Mouse (Mus musculus) myocyte (in vitro differentiated cells): ENCODE results near the gene Lrrc1.

Experiments
- CEBPB ChIP-seq: IDR thresholded peaks from 2 replicates; pipeline ENCODE4 v1.6.1; 2011; ENCODE audit warnings: mild to moderate bottlenecking, moderate library complexity; ENCODE audit not compliant: poor library complexity, insufficient read depth, severe bottlenecking
- E2F4 ChIP-seq: IDR thresholded peaks from one replicate; pipeline ENCODE4 v1.6.1; 2011; ENCODE audit warnings: mild to moderate bottlenecking, control low read depth, moderate library complexity; ENCODE audit not compliant: insufficient read depth
- MAX ChIP-seq: IDR thresholded peaks from one replicate; pipeline ENCODE4 v1.6.1; 2011; ENCODE audit warnings: low read depth, mild to moderate bottlenecking, control low read depth
- MYOD1 ChIP-seq, 3 experiments: IDR thresholded peaks; one replicate each; pipeline ENCODE4 v1.6.1; 2011; ENCODE audit warnings: control low read depth in 2 of 3, low read depth in 2 of 3, mild to moderate bottlenecking in 2 of 3, moderate library complexity in 1 of 3; ENCODE audit not compliant: insufficient read length in 2 of 3, control insufficient read depth in 1 of 3
- MYOG ChIP-seq, 3 experiments: IDR thresholded peaks; one replicate each; pipeline ENCODE4 v1.6.1; 2011; ENCODE audit warnings: control low read depth in 2 of 3, low read depth in 2 of 3, mild to moderate bottlenecking in 2 of 3; ENCODE audit not compliant: insufficient read length in 2 of 3, control insufficient read depth in 1 of 3, insufficient read depth in 1 of 3
- POLR2A ChIP-seq: IDR thresholded peaks from one replicate; pipeline ENCODE4 v1.6.1; 2011; ENCODE audit warnings: low read depth, mild to moderate bottlenecking, control low read depth, moderate library complexity; ENCODE audit not compliant: insufficient read length
- POLR2AphosphoS2 ChIP-seq: IDR thresholded peaks from one replicate; pipeline ENCODE4 v1.6.1; 2011; ENCODE audit warnings: low read depth, control low read depth; ENCODE audit not compliant: insufficient read length
- REST ChIP-seq: IDR thresholded peaks from one replicate; pipeline ENCODE4 v1.6.1; 2011; ENCODE audit warnings: mild to moderate bottlenecking, control low read depth, moderate library complexity; ENCODE audit not compliant: insufficient read depth, insufficient read length
- SRF ChIP-seq: IDR thresholded peaks from one replicate; pipeline ENCODE4 v1.6.1; 2011; ENCODE audit warnings: low read depth; ENCODE audit not compliant: control insufficient read depth, insufficient read length
- TCF12 ChIP-seq: IDR thresholded peaks from one replicate; pipeline ENCODE4 v1.6.1; 2011; ENCODE audit warnings: mild to moderate bottlenecking, control low read depth; ENCODE audit not compliant: poor library complexity, insufficient read depth, severe bottlenecking
- TCF3 ChIP-seq: IDR thresholded peaks from one replicate; pipeline ENCODE4 v1.6.1; 2011; ENCODE audit warnings: low read depth, control low read depth; ENCODE audit not compliant: insufficient read length
- USF1 ChIP-seq: IDR thresholded peaks from one replicate; pipeline ENCODE4 v1.6.1; 2011; ENCODE audit warnings: low read depth, mild to moderate bottlenecking, control low read depth, moderate library complexity

- TF ChIP-seq POLR2A, result no peak
- no peak for TF ChIP-seq MYOD1 (IDR thresholded peaks at IDR 0.05; ENCODE audit: control insufficient read depth in 1 of 3, insufficient read length in 2 of 3, low read depth in 2 of 3)
- no peak for TF ChIP-seq E2F4
- TF ChIP-seq USF1, result no peak
- no peak for TF ChIP-seq SRF
- TF ChIP-seq MAX, result no peak
- no peak for TF ChIP-seq POLR2AphosphoS2
- TF ChIP-seq CEBPB, result no peak
- no peak for TF ChIP-seq TCF3
- no peak for TF ChIP-seq TCF12
- no peak for TF ChIP-seq MYOG (IDR thresholded peaks at IDR 0.05; ENCODE audit: control insufficient read depth in 1 of 3, insufficient read depth in 1 of 3, insufficient read length in 2 of 3, low read depth in 2 of 3)
- no peak for TF ChIP-seq REST
These were observed 24.3 kb upstream of the Lrrc1 start for GRCm38 (mm10) chr9:77568789-77569506.
